Mouse (Mus musculus) bone marrow, adult 2 months (tissue): ENCODE results near the gene Cldn22.

Experiments used
- CTCF ChIP-seq: fragments of 200-500 bp; IDR thresholded peaks from 2 replicates; pipeline ENCODE4 v1.5.1; 2011; ENCODE audit warnings: low read length, control low read depth; ENCODE audit not compliant: control insufficient read depth, insufficient read depth
- POLR2A ChIP-seq: fragments of 200-500 bp; IDR thresholded peaks from 2 replicates; pipeline ENCODE4 v1.6.1; 2011; ENCODE audit warnings: low read depth, mild to moderate bottlenecking, control low read depth, low read length, borderline replicate concordance; ENCODE audit not compliant: control insufficient read depth

DNA sequence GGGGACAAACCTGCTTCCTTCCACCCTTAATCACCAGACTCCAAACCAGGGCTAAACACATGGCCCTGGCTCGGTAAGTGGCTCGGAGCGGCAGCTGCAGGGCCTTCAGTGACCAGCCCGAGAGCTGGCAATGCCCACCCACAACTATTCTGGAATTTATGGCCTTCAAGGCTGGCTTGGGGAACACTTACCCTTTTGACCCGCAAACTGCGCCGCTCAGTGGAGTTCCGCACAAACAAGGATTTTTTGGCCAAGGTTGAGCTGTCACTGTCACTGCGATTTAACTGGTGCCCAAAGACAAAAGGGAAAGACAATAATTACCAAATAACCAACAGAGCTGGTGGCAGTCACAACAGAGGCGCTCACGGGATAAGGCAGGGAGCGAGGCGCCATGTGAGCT lies 21.7 kb downstream of the Cldn22 start:
- TF ChIP-seq CTCF (no peak), POLR2A (no peak)
